Mouse (Mus musculus) MEL (cell line): ENCODE data around the gene Fzd4. TPM values are rescaled to one million over a fixed set of nuclear protein-coding genes. Genes with fewer than 3 reads are reported as not detected.

ENCODE experiments used
- DNase-seq: peaks from one replicate; pipeline ENCODE4 v3.0.0; 2011; ENCODE audit warnings: low read depth, low spot score
- H3K27ac ChIP-seq: 2 replicates; pipeline ENCODE4 v1.5.1; 2012; ENCODE audit warnings: low read depth, mild to moderate bottlenecking, control low read depth, low read length, moderate library complexity; ENCODE audit not compliant: control insufficient read depth
- H3K27me3 ChIP-seq, 2 experiments: fragments of 150-350 bp in 1 of 2; sonication (generic) in 1 of 2; 2 replicates each; pipeline ENCODE4 v1.6.1; 2012; ENCODE audit warnings: low read length in 2 of 2, mild to moderate bottlenecking in 2 of 2, improper control_type of control experiment in 1 of 2, moderate library complexity in 1 of 2; ENCODE audit not compliant: insufficient read depth in 2 of 2, control insufficient read depth in 1 of 2
- H3K36me3 ChIP-seq, 2 experiments: 2 replicates each; pipeline ENCODE4 v1.6.1; 2012 to 2014; ENCODE audit warnings: low read length in 2 of 2, improper control_type of control experiment in 1 of 2, inconsistent platforms in 1 of 2, mild to moderate bottlenecking in 1 of 2; ENCODE audit not compliant: insufficient read depth in 2 of 2, control insufficient read depth in 1 of 2
- H3K4me1 ChIP-seq, 2 experiments: fragments of 150-350 bp in 1 of 2; sonication (generic) in 1 of 2; 2 replicates each; pipeline ENCODE4 v1.6.1; 2012; ENCODE audit warnings: low read length in 2 of 2, improper control_type of control experiment in 1 of 2, mild to moderate bottlenecking in 1 of 2; ENCODE audit not compliant: insufficient read depth in 2 of 2, control insufficient read depth in 1 of 2
- H3K4me3 ChIP-seq, 2 experiments: fragments of 150-350 bp in 1 of 2; sonication (generic) in 1 of 2; 2 replicates each; pipeline ENCODE4 v1.5.1; 2012; ENCODE audit warnings: low read depth in 2 of 2, low read length in 2 of 2, mild to moderate bottlenecking in 2 of 2, moderate library complexity in 2 of 2, control low read depth in 1 of 2, improper control_type of control experiment in 1 of 2; ENCODE audit not compliant: control insufficient read depth in 1 of 2, insufficient read depth in 1 of 2
- H3K79me2 ChIP-seq: 2 replicates; pipeline ENCODE4 v1.6.1; 2012; ENCODE audit warnings: mild to moderate bottlenecking, low read length, moderate library complexity; ENCODE audit not compliant: control insufficient read depth, poor library complexity, insufficient read depth
- H3K9ac ChIP-seq: 2 replicates; pipeline ENCODE4 v1.6.1; 2012; ENCODE audit warnings: low read depth, mild to moderate bottlenecking, control low read depth, low read length, moderate library complexity; ENCODE audit not compliant: control insufficient read depth, poor library complexity, severe bottlenecking
- H3K9me3 ChIP-seq: fragments of 150-350 bp; sonication (generic); replicated peaks from 2 replicates; pipeline ENCODE4 v1.6.1; 2012; ENCODE audit warnings: mild to moderate bottlenecking, low read length, improper control_type of control experiment, moderate library complexity; ENCODE audit not compliant: insufficient read depth
- BHLHE40 ChIP-seq: IDR thresholded peaks from 2 replicates; pipeline ENCODE4 v1.6.1; 2012; ENCODE audit warnings: low read depth, mild to moderate bottlenecking, inconsistent platforms, low read length, improper control_type of control experiment, borderline replicate concordance
- CHD1 ChIP-seq: IDR thresholded peaks from 2 replicates; pipeline ENCODE4 v1.6.1; 2012; ENCODE audit warnings: low read depth, mild to moderate bottlenecking, inconsistent platforms, low read length, improper control_type of control experiment
- CTCF ChIP-seq, 3 experiments: IDR thresholded peaks in 2 of 3; conservative IDR thresholded peaks in 1 of 3; 2 replicates each; pipeline ENCODE4 v1.5.1; 2011 to 2012; ENCODE audit warnings: low read length in 3 of 3, low read depth in 2 of 3, mild to moderate bottlenecking in 2 of 3, improper control_type of control experiment in 1 of 3, inconsistent platforms in 1 of 3, mixed read lengths in 1 of 3, moderate library complexity in 1 of 3; ENCODE audit not compliant: control insufficient read depth in 1 of 3, insufficient read depth in 1 of 3, poor library complexity in 1 of 3, severe bottlenecking in 1 of 3
- E2F4 ChIP-seq: IDR thresholded peaks from 2 replicates; pipeline ENCODE4 v1.6.1; 2011; ENCODE audit warnings: low read depth, low read length, improper control_type of control experiment, borderline replicate concordance
- ETS1 ChIP-seq: IDR thresholded peaks from 2 replicates; pipeline ENCODE4 v1.6.1; 2012; ENCODE audit warnings: low read depth, mild to moderate bottlenecking, inconsistent platforms, low read length, improper control_type of control experiment, moderate library complexity
- GATA1 ChIP-seq: IDR thresholded peaks from 2 replicates; pipeline ENCODE4 v1.6.1; 2011; ENCODE audit warnings: low read depth, low read length, improper control_type of control experiment
- HCFC1 ChIP-seq: IDR thresholded peaks from 2 replicates; pipeline ENCODE4 v1.6.1; 2012; ENCODE audit warnings: low read depth, mild to moderate bottlenecking, inconsistent platforms, low read length, improper control_type of control experiment, moderate library complexity
- MAFK ChIP-seq: IDR thresholded peaks from 2 replicates; pipeline ENCODE4 v1.6.1; 2011; ENCODE audit warnings: low read depth, mild to moderate bottlenecking, low read length, improper control_type of control experiment, borderline replicate concordance
- MAZ ChIP-seq: IDR thresholded peaks from 2 replicates; pipeline ENCODE4 v1.6.1; 2012; ENCODE audit warnings: low read depth, mild to moderate bottlenecking, inconsistent platforms, low read length, improper control_type of control experiment
- MYB ChIP-seq: IDR thresholded peaks from 2 replicates; pipeline ENCODE4 v1.6.1; 2011; ENCODE audit warnings: mild to moderate bottlenecking, low read depth, low read length, improper control_type of control experiment
- NRF1 ChIP-seq: IDR thresholded peaks from 2 replicates; pipeline ENCODE4 v1.6.1; 2014; ENCODE audit warnings: low read depth, mild to moderate bottlenecking, inconsistent platforms, low read length, improper control_type of control experiment, moderate library complexity; ENCODE audit not compliant: poor library complexity, insufficient read depth, severe bottlenecking
- POLR2A ChIP-seq, 2 experiments: IDR thresholded peaks; 2 replicates each; pipeline ENCODE4 v1.6.1; 2011 to 2012; ENCODE audit warnings: low read length in 2 of 2, mild to moderate bottlenecking in 2 of 2, control low read depth in 1 of 2, improper control_type of control experiment in 1 of 2, low read depth in 1 of 2, moderate library complexity in 1 of 2; ENCODE audit not compliant: control insufficient read depth in 1 of 2, insufficient read depth in 1 of 2, poor library complexity in 1 of 2
- POLR2AphosphoS5 ChIP-seq: IDR thresholded peaks from 2 replicates; pipeline ENCODE4 v1.6.1; 2012; ENCODE audit warnings: low read depth, borderline replicate concordance, mild to moderate bottlenecking, inconsistent platforms, low read length, moderate library complexity, mixed read lengths
- RAD21 ChIP-seq: IDR thresholded peaks from 2 replicates; pipeline ENCODE4 v1.6.1; 2011; ENCODE audit warnings: mild to moderate bottlenecking, low read depth, low read length, improper control_type of control experiment
- SIN3A ChIP-seq: IDR thresholded peaks from 2 replicates; pipeline ENCODE4 v1.6.1; 2012; ENCODE audit warnings: low read length, improper control_type of control experiment, inconsistent platforms
- SMC3 ChIP-seq: IDR thresholded peaks from 2 replicates; pipeline ENCODE4 v1.6.1; 2011; ENCODE audit warnings: low read depth, low read length, improper control_type of control experiment
- TCF12 ChIP-seq: IDR thresholded peaks from 2 replicates; pipeline ENCODE4 v1.6.1; 2014; ENCODE audit warnings: low read depth, mild to moderate bottlenecking, inconsistent platforms, low read length, improper control_type of control experiment, moderate library complexity
- ZC3H11A ChIP-seq: IDR thresholded peaks from 2 replicates; pipeline ENCODE4 v1.6.1; 2012; ENCODE audit warnings: low read depth, mild to moderate bottlenecking, inconsistent platforms, low read length, improper control_type of control experiment
- ZKSCAN1 ChIP-seq: IDR thresholded peaks from 2 replicates; pipeline ENCODE4 v1.6.1; 2012; ENCODE audit warnings: low read depth, mild to moderate bottlenecking, inconsistent platforms, low read length, improper control_type of control experiment, moderate library complexity
- ZMIZ1 ChIP-seq: IDR thresholded peaks from 2 replicates; pipeline ENCODE4 v1.6.1; 2012; ENCODE audit warnings: low read depth, mild to moderate bottlenecking, inconsistent platforms, low read length, improper control_type of control experiment, moderate library complexity
- polyA plus RNA-seq, 2 experiments: library from polyadenylated mRNA; stranded (reverse) in 1 of 2; unstranded in 1 of 2; fragments of >175 nt in 1 of 2; fragments of >200 nt in 1 of 2; gene quantifications; 2 replicates each; pipeline versions ENCODE4 v1.2.1 to v1.2.4; 2012; ENCODE audit warnings: low replicate concordance in 2 of 2, low read depth in 1 of 2; ENCODE audit not compliant: insufficient read length in 2 of 2, insufficient read depth in 1 of 2, missing spikeins in 1 of 2
- total RNA-seq: library from RNA; depleted of rRNA; stranded (reverse); fragments of 300-350 nt; gene quantifications from 2 replicates; pipeline ENCODE4 v1.2.3, GENCODE M21; 2012

Fzd4 gene
- total and polyA plus RNA-seq, 3 experiments, result 0.08 to 1.1 TPM; not detected in 1

DNA sequence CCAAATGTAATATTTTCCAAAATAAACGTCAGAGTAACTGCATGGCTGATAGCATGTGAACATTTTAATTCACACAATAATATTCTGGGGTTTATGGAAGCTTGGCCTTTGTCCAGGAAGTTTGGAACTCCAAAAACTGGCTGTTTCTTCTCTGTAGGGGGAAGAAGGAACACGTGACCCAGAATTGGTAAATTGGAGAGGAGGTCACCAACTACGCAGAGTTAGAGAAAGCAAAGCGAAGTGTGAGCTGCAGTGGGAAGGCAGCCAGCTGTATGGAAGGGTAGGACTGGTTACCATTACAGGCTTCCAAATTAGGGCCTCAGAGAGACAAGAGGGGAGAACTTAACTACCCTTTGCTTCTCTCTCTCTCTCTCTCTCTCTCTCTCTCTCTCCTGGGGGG, 47.8 kb upstream of the Fzd4 start:
- Histone ChIP-seq H3K79me2 (no peaks in the 10 kb centered on the region), H3K4me3 (no peak overlapping the region), H3K36me3 (no peaks in the 10 kb centered on the region), H3K27me3 (peaks cover 0 to 2% of the 10 kb centered on the region in 2 experiments; a peak in 2 of 4 replicates), H3K27ac (no peak overlapping the region), H3K9me3 (no peaks in the 10 kb centered on the region), H3K4me1 (no peaks in the 10 kb centered on the region), H3K9ac (no peak overlapping the region)
- TF ChIP-seq GATA1 (no peak), POLR2AphosphoS5 (no peak), SIN3A (no peak), MYB (no peak), POLR2A (IDR thresholded peaks at IDR 0.05; ENCODE audit: control insufficient read depth in 1 of 2, insufficient read depth in 1 of 2, low read depth in 1 of 2, low read length in 2 of 2, poor library complexity in 1 of 2) (no peak), HCFC1 (no peak), CHD1 (no peak), RAD21 (no peak), ZMIZ1 (no peak), NRF1 (no peak), CTCF (IDR thresholded peaks at IDR 0.05 in 2 of 3, conservative IDR thresholded peaks at IDR 0.05 in 1 of 3; ENCODE audit: control insufficient read depth in 1 of 3, insufficient read depth in 1 of 3, low read depth in 2 of 3, low read length in 3 of 3, poor library complexity in 1 of 3, severe bottlenecking in 1 of 3) (no peak)
- DNase-seq, result no peak

- no peak for TF ChIP-seq BHLHE40
- TF ChIP-seq ETS1, result no peak
- no peak for TF ChIP-seq MAZ
- TF ChIP-seq MAFK, result no peak
- no peak for TF ChIP-seq SMC3
- TF ChIP-seq POLR2A (IDR thresholded peaks at IDR 0.05; ENCODE audit: control insufficient read depth in 1 of 2, insufficient read depth in 1 of 2, low read depth in 1 of 2, low read length in 2 of 2, poor library complexity in 1 of 2), result no peak
- no peak for TF ChIP-seq ZKSCAN1
- no peak for TF ChIP-seq TCF12
- no peak for TF ChIP-seq POLR2AphosphoS5
- TF ChIP-seq HCFC1, result no peak
- no peak for TF ChIP-seq NRF1
- TF ChIP-seq ZC3H11A, result no peak
- TF ChIP-seq E2F4, result no peak
- DNase-seq, result no peak
- H3K9ac ChIP-seq, result no peak overlapping the region
- no peaks in the 10 kb centered on the region for H3K36me3 ChIP-seq
- no peaks in the 10 kb centered on the region for H3K4me1 ChIP-seq
- H3K9me3 ChIP-seq, result no peaks in the 10 kb centered on the region
- H3K27me3 ChIP-seq, result peaks cover 0 to 5% of the 10 kb centered on the region in 2 experiments; a peak in 2 of 4 replicates
- H3K27ac ChIP-seq, result no peak overlapping the region
- no peak overlapping the region for H3K4me3 ChIP-seq
- no peaks in the 10 kb centered on the region for H3K79me2 ChIP-seq
These were observed 40.2 kb upstream of the Fzd4 start for GRCm38 (mm10) chr7:89363975-89364374.
